ENCODE assay signal across 8 mouse cellular contexts in genomic region chr3:37723061-37723521, GRCm38 (mm10). TPM values are rescaled to one million over a fixed set of nuclear protein-coding genes. Genes with fewer than 3 reads are reported as not detected.
A peak's percentile ranks its signal among the peaks of the same experiment; 100 is the strongest.
DNase-seq lines count a peak whose midpoint lies in the region; ATAC-seq lines count a peak whose summit lies in the region.

No protein-coding gene starts in this region.

- ATAC-seq in forebrain, embryonic 12.5 days (ENCODE audit: low FRiP score) = 0 out of 2 replicates have a peak, but pooled peaks have one; percentile 12
- ATAC-seq in kidney, embryonic 16.5 days (ENCODE audit: low FRiP score, low TSS enrichment) = peak; percentile 53

- H3K4me2 ChIP-seq in forebrain, embryonic 12.5 days = peak overlapping the region; percentile 78
- peak overlapping the region; percentile 65 for H3K4me2 ChIP-seq in kidney, embryonic 16.5 days (replicated peaks; ENCODE audit: low read depth, low read length)

- peak overlapping the region; percentile 58; the same call in 1 of the 2 replicates for H3K9ac ChIP-seq in forebrain, embryonic 12.5 days
- peak overlapping the region; percentile 64 for H3K9ac ChIP-seq in kidney, embryonic 16.5 days (replicated peaks; ENCODE audit: low read length)

- no peaks in the 10 kb centered on the region for H3K9me3 ChIP-seq in forebrain, embryonic 12.5 days
- no peaks in the 10 kb centered on the region for H3K9me3 ChIP-seq in kidney, embryonic 16.5 days (ENCODE audit: low read length)

- no peaks in the 10 kb centered on the region for H3K36me3 ChIP-seq in forebrain, embryonic 12.5 days (replicated peaks)
- H3K36me3 ChIP-seq in kidney, embryonic 16.5 days (ENCODE audit: insufficient read depth, low read length) = no peaks in the 10 kb centered on the region

- H3K27ac ChIP-seq in forebrain, embryonic 12.5 days = peak overlapping the region; percentile 73
- H3K27ac ChIP-seq in kidney, embryonic 16.5 days (ENCODE audit: low read length) = peak overlapping the region; percentile 94

- H3K4me1 ChIP-seq in forebrain, embryonic 12.5 days = peaks cover 24% of the 10 kb centered on the region
- peaks cover 38% of the 10 kb centered on the region for H3K4me1 ChIP-seq in kidney, embryonic 16.5 days (ENCODE audit: insufficient read depth, low read length)

- peak; percentile 44 to 61 for DNase-seq in lung, adult 18-20 months
- DNase-seq in lung, postnatal 25 days (ENCODE audit: low spot score) = no peak
- DNase-seq in lung, postnatal 10 days = peak; percentile 36
- peak; percentile 39 for DNase-seq in telencephalon, adult 2 months (ENCODE audit: low read depth, low spot score)
- DNase-seq in urinary bladder, adult 2 months (ENCODE audit: low spot score) = no peak
- no peak for DNase-seq in gastrocnemius, adult 18-20 months (ENCODE audit: low spot score)

- peaks cover 46% of the 10 kb centered on the region for H3K27me3 ChIP-seq in forebrain, embryonic 12.5 days
- no peaks in the 10 kb centered on the region for H3K27me3 ChIP-seq in kidney, embryonic 16.5 days (ENCODE audit: insufficient read depth, low read length)

- 7% methylated on average over 11 of the region's 11 CpGs for WGBS in forebrain, embryonic 12.5 days
- WGBS in kidney, embryonic 16.5 days = 10% methylated on average over 11 of the region's 11 CpGs

- peak overlapping the region; percentile 40 for H3K4me3 ChIP-seq in forebrain, embryonic 12.5 days (replicated peaks)
- H3K4me3 ChIP-seq in kidney, embryonic 16.5 days (ENCODE audit: low read length) = peak overlapping the region; percentile 46

RNA-seq across cellular contexts. Expression of gene Gm5148, which starts 1.2 kb away (rescaled TPM):
- polyA plus RNA-seq in forebrain, embryonic 12.5 days (2016; fragmentation: Nextera tagmentation; extraction: Ambion mirVana) = 3.7 and 4.3 TPM in 2 replicates
- polyA plus RNA-seq in kidney, embryonic 16.5 days (2015; fragmentation: Nextera tagmentation; extraction: Ambion mirVana) = 7.5 and 9.6 TPM in 2 replicates
- 5.0 and 6.5 TPM in 2 replicates for polyA plus RNA-seq in urinary bladder, adult 2 months (2012; rRNA removed)
- total RNA-seq in gastrocnemius, adult 18-20 months (2021) = under 1 TPM in 1 of 2 experiments, not detected in 1; 0.24 TPM

Comparison
In these comparisons a context has a peak if more than half of its experiments do, and no peak if none do; other contexts are left out.
1. DNase-seq: peak in lung, adult 18-20 months (2 of 2), lung, postnatal 10 days (single experiment) and telencephalon, adult 2 months (single experiment); none in lung, postnatal 25 days (single experiment), urinary bladder, adult 2 months (single experiment) and gastrocnemius, adult 18-20 months (single experiment).